Mouse (Mus musculus): ENCODE data around the gene Wnk1.

Gene Wnk1

GRCm38 (mm10) chr6:120038366-120039255 is at the start of gene Wnk1:
Wnk1 (minus strand) TSS chr6:120038672.
- ChIA-PET CTCF (interaction anchor here (0.5 to 3.4 kb wide), 11 partner anchors 26 to 286 kb away, joined by 3 to 14 read pairs (median 3); no protein-coding TSS in a partner anchor), POLR2A (interaction anchor here (0.5 to 5.9 kb wide), 88 partner anchors 9 to 606 kb away, joined by 3 to 48 read pairs (median 4); no protein-coding TSS in a partner anchor)

DNA sequence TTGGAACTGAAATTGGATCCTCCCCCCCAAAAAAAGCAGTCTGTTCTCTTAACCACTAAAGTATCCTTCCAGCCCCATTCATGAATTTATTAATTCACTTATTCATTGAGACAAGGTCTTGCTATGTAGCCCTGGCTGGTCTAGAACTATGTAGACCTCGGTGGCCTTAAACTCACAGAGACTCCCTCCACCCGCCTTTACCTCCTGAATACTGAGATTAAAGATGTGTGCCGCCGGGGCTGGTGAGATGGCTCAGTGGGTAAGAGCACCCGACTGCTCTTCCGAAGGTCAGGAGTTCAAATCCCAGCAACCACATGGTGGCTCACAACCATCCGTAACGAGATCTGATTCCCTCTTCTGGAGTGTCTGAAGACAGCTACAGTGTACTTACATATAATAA is 48.6 kb upstream of the Wnk1 start:
- POLR2A ChIA-PET: interaction anchor here in 3 of 4 experiments (0.7 to 1.8 kb wide), 9 partner anchors 12 to 105 kb away, joined by 3 to 10 read pairs (median 3); partner anchors contain the start of gene Wnk1 (in 1 of the 3)

DNA sequence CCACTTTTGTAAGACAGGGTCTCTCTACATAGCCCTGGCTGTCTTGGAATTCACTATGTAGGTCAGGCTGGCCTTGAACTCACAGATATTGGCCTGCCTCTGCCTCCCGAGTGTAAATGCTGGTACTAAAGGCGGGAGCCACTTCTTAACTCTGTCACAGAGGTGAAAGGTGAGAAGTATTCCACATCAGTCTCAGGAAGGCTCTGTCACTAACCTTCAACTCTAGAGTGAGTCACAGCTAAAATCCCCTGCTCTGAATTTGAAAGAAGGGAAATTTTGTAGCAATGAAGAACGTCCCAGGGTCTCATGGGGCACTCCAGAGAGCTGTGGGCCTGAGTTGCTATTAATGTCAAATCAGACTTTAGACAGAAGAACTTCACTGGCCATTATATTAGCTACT is 47.4 kb upstream of the Wnk1 start:
- ChIA-PET CTCF (no interaction called here), POLR2A (interaction anchor here in 2 of 4 experiments (0.6 to 1.2 kb wide), 5 partner anchors 9 to 99 kb away, joined by 3 to 8 read pairs (median 3); partner anchors contain the start of gene Wnk1 (in 1 of the 2))

More for the DNA sequence above, 48.6 kb upstream of the Wnk1 start:
- CTCF ChIA-PET: interaction anchor here in 1 of 4 experiments (0.8 kb wide), 1 partner anchor 23 kb away, joined by 11 read pairs; no protein-coding TSS in a partner anchor

DNA sequence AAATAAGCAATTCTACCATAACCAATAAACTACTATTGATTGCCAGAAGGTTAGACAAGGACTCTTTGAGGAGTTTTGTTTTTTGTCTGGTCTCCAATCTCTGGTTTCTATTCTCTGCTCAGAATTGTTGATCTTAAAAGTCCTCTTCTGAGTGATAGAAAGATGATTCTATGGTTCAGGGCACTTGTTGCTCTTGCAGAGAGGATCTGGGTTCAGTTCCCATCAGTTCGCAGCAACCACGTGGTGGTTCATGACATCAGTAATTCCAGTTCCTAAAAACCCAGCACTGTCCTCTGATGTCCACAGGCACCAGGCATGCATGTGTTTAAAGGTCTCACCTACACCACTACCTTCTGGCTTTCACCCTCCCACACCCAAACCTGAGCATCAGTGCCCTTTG is 46.5 kb upstream of the Wnk1 start:
- ChIA-PET POLR2A (interaction anchor here in 2 of 4 experiments (1.0 to 3.6 kb wide), 7 partner anchors 14 to 46 kb away, joined by 3 to 28 read pairs (median 11); partner anchors contain the start of gene Wnk1 (in 1 of the 2)), CTCF (no interaction called here)

GRCm38 (mm10) chr6:120083442-120083841 is 45.0 kb upstream of the Wnk1 start:
- ChIA-PET CTCF (interaction anchor here in 1 of 4 experiments (1.6 kb wide), 1 partner anchor 41 kb away, joined by 4 read pairs; no protein-coding TSS in a partner anchor), POLR2A (interaction anchor here in 3 of 4 experiments (0.6 to 5.7 kb wide), 34 partner anchors 8 to 1305 kb away, joined by 3 to 71 read pairs (median 4); partner anchors contain the start of genes Ninj2 (in 2 of the 3) and Wnk1 (in 2 of the 3))

GRCm38 (mm10) chr6:120082951-120083411 is 44.5 kb upstream of the Wnk1 start:
- POLR2A ChIA-PET: interaction anchor here in 3 of 4 experiments (0.6 to 5.7 kb wide), 29 partner anchors 9 to 1304 kb away, joined by 3 to 71 read pairs (median 4); partner anchors contain the start of genes Ninj2 (in 2 of the 3) and Wnk1 (in 2 of the 3)
- CTCF ChIA-PET: interaction anchor here in 1 of 4 experiments (1.6 kb wide), 1 partner anchor 41 kb away, joined by 4 read pairs; no protein-coding TSS in a partner anchor

GRCm38 (mm10) chr6:120082251-120082950 is 43.9 kb upstream of the Wnk1 start:
- POLR2A ChIA-PET: interaction anchor here in 2 of 4 experiments (0.8 to 5.7 kb wide), 20 partner anchors 9 to 1304 kb away, joined by 3 to 71 read pairs (median 7); partner anchors contain the start of genes Ninj2 (in 2 of the 2) and Wnk1 (in 1 of the 2)
- CTCF ChIA-PET: no interaction called here

DNA sequence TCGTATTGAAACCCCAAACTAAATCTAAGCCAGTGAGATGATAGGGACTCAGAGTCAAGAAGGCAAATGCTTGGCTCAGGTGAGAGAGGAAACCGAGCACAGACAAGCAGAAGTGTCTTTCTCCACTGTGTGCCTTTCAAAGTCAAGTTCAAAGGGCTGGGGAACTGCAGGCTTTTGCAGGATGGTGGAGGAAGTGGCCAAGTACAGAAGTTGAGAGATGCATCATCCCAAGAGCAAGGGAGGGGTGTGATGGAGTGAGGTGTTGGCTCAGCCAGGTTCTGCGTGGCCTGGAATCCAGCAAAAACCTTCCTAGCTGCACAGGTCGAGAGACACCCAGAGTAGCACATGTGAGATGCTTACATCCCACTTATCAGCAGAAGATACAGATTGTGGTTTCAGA is 43.0 kb upstream of the Wnk1 start:
- ChIA-PET POLR2A (interaction anchor here in 3 of 4 experiments (0.6 to 5.7 kb wide), 11 partner anchors 10 to 214 kb away, joined by 3 to 71 read pairs (median 4); partner anchors contain the start of gene Ninj2 (in 2 of the 3)), CTCF (interaction anchor here in 1 of 4 experiments (0.7 kb wide), 2 partner anchors 43 to 112 kb away, joined by 3 to 9 read pairs; no protein-coding TSS in a partner anchor)

DNA sequence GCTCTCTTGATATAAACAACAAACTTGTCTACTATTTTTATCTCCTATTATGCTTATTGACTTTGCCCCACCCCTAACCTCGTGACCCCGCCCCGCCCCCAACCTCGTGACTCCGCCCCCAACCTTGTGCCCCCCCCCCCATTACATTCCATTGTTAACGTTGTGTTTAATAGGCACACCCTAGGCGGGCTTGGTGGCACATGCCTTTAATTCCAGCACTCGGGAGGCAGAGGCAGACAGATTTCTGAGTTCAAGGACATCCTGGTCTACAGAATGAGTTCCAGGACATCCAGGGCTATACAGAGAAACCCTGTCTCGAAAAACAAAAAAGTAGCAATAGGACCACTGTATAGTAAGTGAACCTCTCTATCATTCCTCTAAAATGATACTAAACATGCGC is 41.1 kb upstream of the Wnk1 start:
- POLR2A ChIA-PET: interaction anchor here in 3 of 4 experiments (0.6 to 5.7 kb wide), 20 partner anchors 9 to 600 kb away, joined by 3 to 71 read pairs (median 4); partner anchors contain the start of genes Ninj2 (in 2 of the 3), Fbxl14 (in 1 of the 3) and Wnk1 (in 1 of the 3)
- CTCF ChIA-PET: interaction anchor here in 2 of 4 experiments (0.6 kb wide), 2 partner anchors 112 to 525 kb away, joined by 3 read pairs; no protein-coding TSS in a partner anchor

DNA sequence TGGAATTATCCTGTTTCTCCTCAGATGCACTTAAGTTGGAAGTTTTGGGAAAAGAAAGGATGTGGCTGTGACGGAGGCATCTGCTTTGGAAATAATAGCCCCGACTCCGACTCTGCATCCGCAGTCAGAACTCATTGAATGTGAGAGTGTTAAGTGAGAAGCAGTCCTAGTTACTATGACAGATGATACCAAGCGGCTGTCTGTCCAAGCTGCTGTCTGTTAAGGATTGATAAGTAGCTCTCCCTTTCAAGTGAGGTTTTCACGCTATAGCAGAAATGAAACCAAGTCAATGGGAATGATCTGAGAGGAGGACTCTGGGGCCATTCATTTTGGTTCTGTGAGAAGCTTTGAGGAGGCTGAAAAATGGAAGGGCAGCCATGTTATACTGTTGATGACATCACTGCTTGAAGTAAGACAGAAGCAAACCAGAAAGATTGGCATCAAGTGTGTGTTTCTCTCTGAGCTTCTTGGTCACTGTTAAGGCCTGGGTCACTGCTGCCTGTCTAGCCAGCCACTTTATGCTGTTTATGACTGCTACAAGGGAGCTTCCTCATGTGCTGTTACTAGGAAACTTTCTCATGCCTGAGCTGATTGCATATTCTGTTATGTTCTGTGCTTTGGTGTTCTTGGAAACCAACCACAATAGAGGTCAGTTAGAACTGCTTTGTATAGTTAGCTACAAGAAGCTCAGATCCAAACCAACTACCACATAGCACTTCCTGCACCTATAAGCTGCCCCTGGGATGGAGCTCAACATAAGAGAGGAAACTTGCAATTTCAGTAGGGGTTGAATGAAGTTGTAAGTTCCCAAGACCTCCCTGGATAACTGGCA is 38.4 kb upstream of the Wnk1 start:
- CTCF ChIA-PET: no interaction called here
- POLR2A ChIA-PET: interaction anchor here in 2 of 4 experiments (0.6 to 3.5 kb wide), 17 partner anchors 9 to 242 kb away, joined by 3 to 19 read pairs (median 4); partner anchors contain the start of genes Wnk1 (in 2 of the 2) and Rad52 (in 1 of the 2)

DNA sequence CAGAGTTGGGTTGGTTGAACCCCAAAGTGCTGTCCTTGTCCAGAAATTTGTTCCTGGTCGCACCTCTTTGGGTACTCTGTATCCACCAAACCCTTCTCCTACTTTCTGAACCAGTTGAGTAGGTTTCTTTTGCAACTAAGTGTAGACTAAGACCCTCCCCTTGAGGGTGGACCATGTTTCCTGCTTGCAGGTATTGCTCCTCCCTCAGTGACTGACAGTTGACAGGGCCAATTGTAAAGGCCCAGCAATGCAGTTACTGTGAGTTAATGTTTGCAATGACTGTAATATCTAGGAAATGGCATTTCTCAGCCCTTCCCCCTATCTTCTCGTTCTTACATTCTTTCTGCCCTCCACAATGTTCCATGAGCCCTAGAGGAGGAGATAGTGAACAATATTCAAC is 34.2 kb upstream of the Wnk1 start:
- ChIA-PET CTCF (no interaction called here), POLR2A (interaction anchor here in 2 of 4 experiments (1.2 to 4.2 kb wide), 5 partner anchors 11 to 48 kb away, joined by 3 to 28 read pairs (median 4); partner anchors contain the start of gene Ninj2 (in 1 of the 2))

DNA sequence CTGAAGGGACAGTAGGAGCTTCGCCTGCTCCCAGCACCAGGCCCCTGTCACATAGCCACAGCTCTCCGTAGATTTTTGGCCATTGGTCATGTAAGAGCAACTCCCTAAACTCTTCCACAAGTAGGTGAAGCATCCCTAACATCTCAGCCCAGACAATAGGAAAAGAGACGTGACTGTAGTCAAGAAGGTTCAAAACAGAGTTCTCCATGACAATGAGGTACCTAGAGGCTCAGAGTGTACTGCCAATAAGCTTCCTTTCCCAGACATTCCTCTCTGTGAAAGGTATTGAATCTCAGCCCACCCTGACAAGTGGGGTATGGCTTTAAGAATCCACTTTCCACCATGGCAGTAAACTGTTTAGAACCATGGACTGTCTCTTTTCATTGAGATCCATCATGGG is 31.1 kb upstream of the Wnk1 start:
- CTCF ChIA-PET: interaction anchor here in 1 of 4 experiments (0.6 kb wide), 1 partner anchor 68 kb away, joined by 3 read pairs; no protein-coding TSS in a partner anchor

GRCm38 (mm10) chr6:120065552-120066177 is 27.2 kb upstream of the Wnk1 start:
- ChIA-PET CTCF (no interaction called here), POLR2A (interaction anchor here (0.7 to 3.8 kb wide), 26 partner anchors 10 to 391 kb away, joined by 3 to 22 read pairs (median 5); partner anchors contain the start of gene Ninj2 (in 1 of the 4))

More for the DNA sequence above, 31.1 kb upstream of the Wnk1 start:
- POLR2A ChIA-PET: interaction anchor here in 3 of 4 experiments (0.6 to 4.2 kb wide), 22 partner anchors 9 to 122 kb away, joined by 3 to 28 read pairs (median 4); partner anchors contain the start of genes Wnk1 (in 2 of the 3) and Ninj2 (in 1 of the 3)

DNA sequence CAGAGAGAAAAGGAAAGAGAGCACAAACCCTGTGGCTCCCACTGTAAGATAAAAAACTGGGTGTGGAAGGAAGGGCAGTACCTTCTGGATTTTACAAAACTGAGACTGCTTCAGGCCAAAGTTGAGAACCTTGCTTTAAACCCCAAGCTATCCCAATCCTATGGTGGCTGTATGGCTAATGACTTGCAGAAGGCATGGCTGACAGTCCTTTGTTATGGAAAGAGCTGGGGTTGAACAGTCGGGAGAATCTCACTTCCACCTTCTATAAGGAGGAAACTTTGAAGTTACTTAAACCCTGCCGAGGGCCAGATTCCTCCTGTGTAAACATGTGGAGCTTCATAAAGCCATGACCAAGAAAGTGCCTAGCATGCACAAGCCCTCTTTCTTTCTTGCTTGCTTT is 26.2 kb upstream of the Wnk1 start:
- ChIA-PET POLR2A (interaction anchor here in 3 of 4 experiments (0.6 to 3.8 kb wide), 38 partner anchors 9 to 1301 kb away, joined by 3 to 22 read pairs (median 4); partner anchors contain the start of genes Wnk1 (in 3 of the 3) and Ninj2 (in 1 of the 3)), CTCF (interaction anchor here in 1 of 4 experiments (1.0 kb wide), 1 partner anchor 26 kb away, joined by 4 read pairs; the partner anchor contains the start of gene Wnk1)

DNA sequence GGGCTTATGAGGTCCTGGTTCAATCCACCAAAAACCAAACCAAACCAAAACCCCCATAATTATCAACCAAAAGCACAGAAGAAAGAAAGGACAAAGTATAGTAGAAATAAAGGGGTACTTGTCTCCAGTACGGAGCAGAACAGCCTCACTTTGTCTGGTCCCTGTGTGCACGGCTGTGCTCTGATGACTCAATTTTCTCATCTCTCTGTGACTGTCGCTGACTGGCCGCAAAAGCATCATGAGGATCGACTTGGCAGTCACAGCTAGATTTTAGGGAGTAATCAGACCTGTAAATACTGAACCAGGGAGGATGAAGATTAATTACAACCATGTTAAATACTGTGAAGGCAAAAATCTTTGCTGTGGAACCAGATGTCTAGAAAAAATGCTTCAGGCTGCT is 24.5 kb upstream of the Wnk1 start:
- POLR2A ChIA-PET: interaction anchor here in 2 of 4 experiments (0.9 to 3.8 kb wide), 5 partner anchors 15 to 26 kb away, joined by 3 to 19 read pairs (median 4); no protein-coding TSS in a partner anchor

More for the DNA sequence above, 24.5 kb upstream of the Wnk1 start:
- CTCF ChIA-PET: no interaction called here
